Mouse (Mus musculus) midbrain, postnatal 0 days (tissue): Measurements from ENCODE around the gene Rnf144b. TPM values are rescaled to one million over a fixed set of nuclear protein-coding genes. Genes with fewer than 3 reads are reported as not detected.
A peak's percentile ranks its signal among the peaks of the same experiment; 100 is the strongest.

Experiments
- ATAC-seq: fragments of 200-750 bp; cut with Nextera tagmentation; 2 replicates; pipeline ENCODE4 v1.8.0; 2017; ENCODE audit warnings: moderate number of reproducible peaks, mild to moderate bottlenecking, moderate TSS enrichment, moderate library complexity; ENCODE audit not compliant: low FRiP score
- DNase-seq: peaks from one replicate; pipeline ENCODE4 v3.0.0-alpha.2; 2015; ENCODE audit warnings: low spot score
- H3K27ac ChIP-seq: fragments of 300-500 bp; sonication (generic); 2 replicates; pipeline ENCODE4 v1.5.1; 2014; ENCODE audit warnings: low read depth, mild to moderate bottlenecking, low read length, mixed read lengths
- H3K27me3 ChIP-seq: fragments of 300-500 bp; sonication (generic); 2 replicates; pipeline ENCODE4 v1.6.1; 2014; ENCODE audit warnings: low read length, control low read depth, mixed read lengths; ENCODE audit not compliant: insufficient read depth
- H3K36me3 ChIP-seq: fragments of 300-500 bp; sonication (generic); 2 replicates; pipeline ENCODE4 v1.6.1; 2014; ENCODE audit warnings: low read length, control low read depth, mixed read lengths; ENCODE audit not compliant: insufficient read depth
- H3K4me1 ChIP-seq: fragments of 300-500 bp; sonication (generic); 2 replicates; pipeline ENCODE4 v1.6.1; 2014; ENCODE audit warnings: mild to moderate bottlenecking, control low read depth, antibody characterized with exemption, low read length, mixed read lengths; ENCODE audit not compliant: insufficient read depth
- H3K4me2 ChIP-seq: fragments of 300-500 bp; sonication (generic); 2 replicates; pipeline ENCODE4 v1.6.1; 2014; ENCODE audit warnings: low read depth, mild to moderate bottlenecking, low read length, mixed read lengths; ENCODE audit not compliant: poor library complexity, severe bottlenecking
- H3K4me3 ChIP-seq: fragments of 300-500 bp; sonication (generic); 2 replicates; pipeline ENCODE4 v1.5.1; 2014; ENCODE audit warnings: low read depth, mild to moderate bottlenecking, low read length, moderate library complexity
- H3K9ac ChIP-seq: fragments of 300-500 bp; sonication (generic); replicated peaks from 2 replicates; pipeline ENCODE4 v1.6.1; 2014; ENCODE audit warnings: mild to moderate bottlenecking, low read length, moderate library complexity, mixed read lengths; ENCODE audit not compliant: poor library complexity, severe bottlenecking
- H3K9me3 ChIP-seq: fragments of 300-500 bp; sonication (generic); 2 replicates; pipeline ENCODE4 v1.6.1; 2016; ENCODE audit warnings: low read length, control low read depth
- CTCF ChIP-seq: IDR thresholded peaks from 2 replicates; pipeline ENCODE4 v1.5.1; 2016; ENCODE audit warnings: antibody characterized with exemption, mild to moderate bottlenecking
- WGBS: fragments of 180-500 bp; shearing (Covaris S2); extraction: QIAGEN DNeasy Blood & Tissue Kit; methylation state at CpG from one replicate; pipeline ENCODE4 v1.1.7; 2014; 5-methylcytosine and 5-hydroxymethylcytosine counted together
- polyA plus RNA-seq: library from polyadenylated mRNA; unstranded; fragments of >200 nt; fragmentation: Nextera tagmentation; extraction: Ambion mirVana; gene quantifications from 2 replicates; pipeline ENCODE4 v1.2.1, GENCODE M21; 2015
- total RNA-seq: library from RNA; depleted of rRNA; stranded (reverse); fragments of >200 nt; gene quantifications from 2 replicates; pipeline ENCODE4 v1.2.3, GENCODE M21; 2014

Rnf144b gene
- total and polyA plus RNA-seq, 2 experiments from 2014 or later, result 1.9 to 4.1 TPM

DNA sequence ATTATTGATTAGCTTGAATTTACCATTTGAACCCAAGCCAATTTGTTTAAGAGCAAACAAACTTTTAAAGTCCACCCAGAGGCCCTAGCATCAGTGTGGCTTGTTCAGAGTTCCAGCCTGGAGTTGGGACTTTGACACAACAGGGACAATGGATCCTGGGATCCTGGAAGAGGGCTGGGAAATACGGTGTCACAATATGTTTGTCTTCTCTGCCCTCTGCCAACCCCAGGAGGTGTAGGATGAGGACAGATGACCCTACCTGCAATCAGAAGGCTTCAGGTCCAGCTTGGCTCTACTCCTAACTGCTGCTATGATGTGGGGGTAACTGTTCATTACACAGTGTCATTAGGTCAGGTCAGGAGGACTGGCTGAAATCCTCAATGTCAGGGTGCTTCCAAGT is 128.2 kb downstream of the Rnf144b start:
- Histone ChIP-seq H3K4me2 (no peak overlapping the region), H3K4me1 (0 out of 2 replicates have a peak, but pooled peaks cover 4% of the 10 kb centered on the region), H3K27ac (no peak overlapping the region), H3K4me3 (no peak overlapping the region), H3K9me3 (no peaks in the 10 kb centered on the region), H3K9ac (no peak overlapping the region), H3K36me3 (no peaks in the 10 kb centered on the region), H3K27me3 (no peaks in the 10 kb centered on the region)
- ATAC-seq (no peak), DNase-seq (no peak)
- WGBS, result 93% methylated on average over 1 of the region's 1 CpGs
- no peak for TF ChIP-seq CTCF

DNA sequence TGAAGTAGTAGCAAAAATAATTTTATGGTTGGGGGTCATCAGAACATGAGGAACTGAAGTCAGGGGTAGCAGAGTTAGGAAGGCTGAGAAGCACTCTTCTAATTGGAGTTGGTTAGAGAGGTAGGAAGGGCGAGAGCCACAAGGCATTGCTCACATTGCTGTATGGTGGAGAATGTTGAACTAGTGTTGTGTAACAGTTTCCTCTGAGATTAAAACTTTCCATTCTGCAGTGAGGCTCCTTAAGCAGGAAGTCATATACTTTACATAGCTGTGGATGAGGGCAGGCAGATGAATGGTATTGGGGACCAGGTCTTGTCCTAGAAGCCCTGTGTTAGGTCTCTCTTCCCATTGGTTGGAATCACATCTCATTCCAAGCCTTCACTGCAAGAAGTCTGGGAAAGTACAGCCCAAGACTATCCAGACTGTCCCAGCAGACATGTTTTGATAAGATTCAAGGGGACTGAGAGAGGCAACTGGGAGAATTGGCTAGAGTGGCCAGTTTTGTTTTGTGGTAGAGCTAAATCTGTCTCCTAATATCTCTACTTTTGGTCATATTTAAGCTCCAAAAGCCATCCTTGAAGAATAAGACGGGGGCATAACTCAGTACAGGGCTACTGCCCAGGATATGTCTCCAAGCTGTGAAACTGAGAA is 128.8 kb downstream of the Rnf144b start:
- no peak for TF ChIP-seq CTCF

DNA sequence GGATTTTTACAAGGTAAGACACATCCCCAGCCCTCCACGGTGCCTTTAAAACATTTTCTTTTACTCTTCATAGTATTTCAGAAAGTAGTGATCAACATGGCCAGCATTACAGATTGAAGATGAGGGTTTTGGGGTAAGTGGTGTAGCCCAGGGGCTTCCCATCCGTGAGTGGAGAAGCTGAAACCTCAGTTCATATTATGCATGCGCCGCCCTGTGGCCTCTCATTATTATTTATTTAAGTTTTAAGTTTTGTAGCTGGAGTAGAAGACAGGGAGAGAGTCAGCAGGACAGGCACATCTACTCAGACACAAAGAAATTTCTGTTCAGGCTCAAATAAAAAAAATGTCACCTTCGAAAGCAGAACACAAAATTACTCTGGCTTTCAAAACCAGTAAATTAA is 131.3 kb downstream of the Rnf144b start:
- DNase-seq (no peak), ATAC-seq (no peak)
- Histone ChIP-seq H3K27me3 (no peaks in the 10 kb centered on the region), H3K9ac (no peak overlapping the region), H3K9me3 (no peaks in the 10 kb centered on the region), H3K27ac (no peak overlapping the region), H3K36me3 (no peaks in the 10 kb centered on the region), H3K4me2 (no peak overlapping the region), H3K4me3 (no peak overlapping the region), H3K4me1 (no peaks in the 10 kb centered on the region)
- no peak for TF ChIP-seq CTCF
- WGBS, result 75% methylated on average over 5 of the region's 5 CpGs

More for the DNA sequence above, 128.8 kb downstream of the Rnf144b start:
- H3K27ac ChIP-seq, result no peak overlapping the region
- H3K4me1 ChIP-seq, result 0 out of 2 replicates have a peak, but pooled peaks cover 4% of the 10 kb centered on the region
- no peak overlapping the region for H3K9ac ChIP-seq
- no peak overlapping the region for H3K4me3 ChIP-seq
- H3K9me3 ChIP-seq, result no peaks in the 10 kb centered on the region
- WGBS, result 93% methylated on average over 2 of the region's 2 CpGs
- no peaks in the 10 kb centered on the region for H3K27me3 ChIP-seq
- ATAC-seq, result no peak
- no peaks in the 10 kb centered on the region for H3K36me3 ChIP-seq
- no peak overlapping the region for H3K4me2 ChIP-seq
- DNase-seq, result no peak

DNA sequence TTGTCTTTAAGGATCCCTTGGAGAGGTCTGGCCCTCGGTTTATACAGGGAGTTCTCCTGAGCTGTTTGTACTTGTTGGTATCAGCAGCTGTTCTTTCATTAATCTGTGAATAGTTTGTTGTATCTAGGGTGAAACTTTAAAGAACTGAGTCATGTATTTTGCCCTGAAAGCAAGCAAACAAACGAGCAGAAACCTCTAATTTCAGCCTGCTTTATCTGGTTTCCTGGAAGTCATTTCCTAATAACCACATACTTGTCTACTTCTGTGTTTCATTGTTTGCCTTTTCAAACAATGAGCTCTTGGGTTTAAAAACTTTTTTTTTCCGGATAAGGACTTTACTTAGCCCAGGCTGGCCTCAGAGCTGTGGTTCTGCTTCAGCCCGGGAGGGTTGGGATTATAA is 136.8 kb downstream of the Rnf144b start:
- Histone ChIP-seq H3K4me3 (no peak overlapping the region), H3K27me3 (no peaks in the 10 kb centered on the region), H3K9ac (no peak overlapping the region), H3K4me1 (no peaks in the 10 kb centered on the region), H3K4me2 (no peak overlapping the region), H3K27ac (no peak overlapping the region), H3K9me3 (no peaks in the 10 kb centered on the region), H3K36me3 (no peaks in the 10 kb centered on the region)
- 59% methylated on average over 4 of the region's 4 CpGs for WGBS
- ATAC-seq (no peak), DNase-seq (no peak)
- no peak for TF ChIP-seq CTCF

DNA sequence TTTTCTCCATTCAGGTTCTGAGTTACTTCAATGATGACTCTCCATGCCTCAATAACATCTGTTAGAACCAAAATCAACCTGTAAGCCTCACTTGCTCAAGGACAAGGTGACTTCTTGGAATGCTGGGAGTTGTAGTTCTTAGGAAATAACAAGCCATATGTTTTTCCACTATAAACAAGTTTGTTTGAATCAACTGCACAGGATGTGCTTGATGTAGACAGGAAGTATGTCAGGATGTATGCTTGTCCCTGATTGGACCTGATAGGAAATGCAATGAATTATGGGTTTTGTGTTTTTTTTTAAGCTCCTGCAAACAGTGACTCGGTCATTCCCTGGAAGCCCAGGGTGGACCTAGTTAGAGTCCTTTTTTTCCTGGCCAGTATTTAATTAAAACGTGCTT is 139.5 kb downstream of the Rnf144b start:
- 53% methylated on average over 2 of the region's 2 CpGs for WGBS
- Histone ChIP-seq H3K4me1 (no peaks in the 10 kb centered on the region), H3K27me3 (no peaks in the 10 kb centered on the region), H3K36me3 (no peaks in the 10 kb centered on the region), H3K4me2 (no peak overlapping the region), H3K9ac (no peak overlapping the region), H3K4me3 (no peak overlapping the region), H3K27ac (no peak overlapping the region), H3K9me3 (no peaks in the 10 kb centered on the region)
- no peak for TF ChIP-seq CTCF
- ATAC-seq (peak; percentile 31; the same call in 1 of the 2 replicates), DNase-seq (peak; percentile 77)

DNA sequence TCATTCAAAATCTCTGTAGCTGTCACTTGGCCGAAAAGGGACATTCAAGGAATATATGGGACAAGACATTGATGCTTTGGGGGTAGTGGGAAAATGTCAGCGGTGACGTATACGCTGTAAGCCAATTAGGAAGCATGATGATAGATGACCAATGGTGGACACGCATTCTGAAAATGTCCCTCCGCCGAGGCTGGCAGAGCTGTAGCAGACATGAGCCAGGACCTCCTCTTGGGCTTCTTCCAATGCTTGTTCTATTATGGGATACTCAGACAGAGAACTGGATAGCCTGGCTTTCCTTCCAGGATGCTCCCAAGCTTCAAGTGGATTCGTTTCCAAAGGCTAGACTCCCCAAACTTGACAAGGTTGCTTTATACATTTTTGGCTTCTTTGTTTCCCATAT is 141.9 kb downstream of the Rnf144b start:
- DNase-seq, result peak; percentile 36
- Histone ChIP-seq H3K27ac (no peak overlapping the region), H3K4me2 (no peak overlapping the region), H3K9ac (no peak overlapping the region), H3K27me3 (no peaks in the 10 kb centered on the region), H3K9me3 (no peaks in the 10 kb centered on the region), H3K36me3 (no peaks in the 10 kb centered on the region), H3K4me1 (no peaks in the 10 kb centered on the region), H3K4me3 (no peak overlapping the region)
- ATAC-seq, result no peak
- 82% methylated on average over 8 of the region's 8 CpGs for WGBS
- no peak for TF ChIP-seq CTCF
